ENCODE assay signal across 27 mouse cellular contexts in genomic region chr4:134532928-134533327, GRCm38 (mm10). TPM values are rescaled to one million over a fixed set of nuclear protein-coding genes. Genes with fewer than 3 reads are reported as not detected.
DNase-seq lines count a peak whose midpoint lies in the region; ATAC-seq and TF ChIP-seq lines count a peak whose summit lies in the region.
"Had no signal": no experiment of that assay in that cellular context is flagged by ENCODE, and none has a peak within 500 bp of the region (broad histone marks: within the 10 kb centered on the region; RNA-seq: fewer than 3 reads in every experiment).

No protein-coding gene starts in this region.

- no peak for TF ChIP-seq POLR2A in testis, adult 2 months (IDR thresholded peaks at IDR 0.05; ENCODE audit: control insufficient read depth, low read depth, low read length)

- H3K4me2 ChIP-seq in liver, embryonic 12.5 days = peak overlapping the region; percentile 96; the same call in 1 of the 2 replicates
- no peak overlapping the region for H3K4me2 ChIP-seq in liver, postnatal 0 days (ENCODE audit: low read depth, low read length)

- H3K36me3 ChIP-seq in liver, embryonic 12.5 days = peaks cover 42% of the 10 kb centered on the region
- H3K36me3 ChIP-seq in liver, postnatal 0 days (replicated peaks; ENCODE audit: insufficient read depth, low read length) = peaks cover 38% of the 10 kb centered on the region
- peaks cover 10% of the 10 kb centered on the region for H3K36me3 ChIP-seq in testis, adult 2 months (ENCODE audit: control insufficient read depth, insufficient read depth, low read length)

- no peak for TF ChIP-seq CTCF in liver, postnatal 0 days (IDR thresholded peaks at IDR 0.05; ENCODE audit: low read depth)
- no peak for TF ChIP-seq CTCF in testis, adult 2 months (IDR thresholded peaks at IDR 0.05; ENCODE audit: control insufficient read depth, insufficient read depth, insufficient replicate concordance, low read depth, low read length)

- H3K27ac ChIP-seq in liver, embryonic 12.5 days = peak overlapping the region; percentile 47; the same call in 1 of the 2 replicates
- H3K27ac ChIP-seq in liver, postnatal 0 days (ENCODE audit: low read depth) = no peak overlapping the region
- H3K27ac ChIP-seq in testis, adult 2 months (ENCODE audit: control insufficient read depth, insufficient read depth, low read depth, low read length) = peak overlapping the region; percentile 45; the same call in 1 of the 2 replicates
- H3K27ac ChIP-seq: embryonic facial prominence, embryonic 12.5 days; forebrain, embryonic 10.5 days; heart, adult 2 months; hindbrain, embryonic 13.5 days; limb, embryonic 13.5 days; midbrain, embryonic 13.5 days; stomach, embryonic 15.5 days had no signal

- ATAC-seq in liver, embryonic 12.5 days = no peak
- ATAC-seq in liver, postnatal 0 days = no peak
- ATAC-seq: forebrain, postnatal 0 days; intestine, embryonic 16.5 days; midbrain, embryonic 13.5 days had no signal

- H3K4me1 ChIP-seq in liver, embryonic 12.5 days = peaks cover 35% of the 10 kb centered on the region
- H3K4me1 ChIP-seq in liver, postnatal 0 days (ENCODE audit: insufficient read depth) = peaks cover 28% of the 10 kb centered on the region
- H3K4me1 ChIP-seq in testis, adult 2 months (ENCODE audit: control insufficient read depth, insufficient read depth, low read length) = peaks cover 11% of the 10 kb centered on the region

- no peak for TF ChIP-seq EP300 in liver, postnatal 0 days (IDR thresholded peaks at IDR 0.05; ENCODE audit: low read depth)

- DNase-seq in liver, postnatal 0 days = no peak
- DNase-seq in testis, postnatal 10 days (ENCODE audit: low spot score) = no peak
- DNase-seq in lung, postnatal 10 days = peak; percentile 58
- DNase-seq in spleen, adult 12 weeks (ENCODE audit: low spot score) = no peak
- no peak for DNase-seq in cerebellum, postnatal 25 days
- DNase-seq: adrenal gland, adult 2 months; adrenal gland, postnatal 36 days; B cell, adult 2 months; cerebellum, adult 18-20 months; cerebellum, postnatal 10 days; forebrain, postnatal 0 days; heart, adult 2 months; heart, postnatal 4 days; kidney, adult 8-10 months; kidney, postnatal 10 days; thymus, adult 2 months; thymus, postnatal 4 days had no signal

- H3K4me3 ChIP-seq in liver, embryonic 12.5 days = no peak overlapping the region
- no peak overlapping the region for H3K4me3 ChIP-seq in liver, postnatal 0 days (ENCODE audit: low read depth, low read length)
- peak overlapping the region; percentile 47 for H3K4me3 ChIP-seq in testis, adult 2 months (ENCODE audit: control insufficient read depth, low read depth, low read length)
- H3K4me3 ChIP-seq: embryonic facial prominence, embryonic 12.5 days; heart, adult 2 months had no signal

- 47% methylated on average over 4 of the region's 4 CpGs for WGBS in liver, embryonic 12.5 days (ENCODE audit: insufficient replicate concordance)
- WGBS in liver, postnatal 0 days (ENCODE audit: insufficient replicate concordance) = 67% methylated on average over 4 of the region's 4 CpGs

- H3K9ac ChIP-seq in liver, embryonic 12.5 days = peak overlapping the region; percentile 42; the same call in 1 of the 2 replicates
- H3K9ac ChIP-seq in liver, postnatal 0 days (replicated peaks) = no peak overlapping the region
- H3K9ac ChIP-seq: embryonic facial prominence, embryonic 12.5 days; forebrain, postnatal 0 days; stomach, embryonic 15.5 days had no signal

- H3K27me3 ChIP-seq in liver, embryonic 12.5 days (replicated peaks) = no peaks in the 10 kb centered on the region
- H3K27me3 ChIP-seq in liver, postnatal 0 days (ENCODE audit: insufficient read depth, low read length) = no peaks in the 10 kb centered on the region
- no peaks in the 10 kb centered on the region for H3K27me3 ChIP-seq in testis, adult 2 months (ENCODE audit: control insufficient read depth, insufficient read depth, low read length)
- H3K27me3 ChIP-seq: embryonic facial prominence, embryonic 12.5 days; heart, embryonic 12.5 days; hindbrain, embryonic 13.5 days; limb, embryonic 13.5 days; midbrain, embryonic 13.5 days; stomach, embryonic 15.5 days had no signal

- no peaks in the 10 kb centered on the region for H3K9me3 ChIP-seq in liver, embryonic 12.5 days (replicated peaks)
- H3K9me3 ChIP-seq in liver, postnatal 0 days (ENCODE audit: low read length) = no peaks in the 10 kb centered on the region
- H3K9me3 ChIP-seq: embryonic facial prominence, embryonic 12.5 days; forebrain, embryonic 10.5 days; heart, embryonic 12.5 days; hindbrain, embryonic 13.5 days; limb, embryonic 13.5 days; midbrain, embryonic 13.5 days; stomach, embryonic 15.5 days had no signal

RNA-seq across cellular contexts. Expression of gene Mtfr1l, which starts 2.3 kb away (rescaled TPM):
- polyA plus RNA-seq in liver, embryonic 12.5 days (2016; fragmentation: Nextera tagmentation; extraction: Ambion mirVana) = 69.3 and 72.1 TPM in 2 replicates
- 56.9 and 60.3 TPM in 2 replicates for polyA plus RNA-seq in liver, postnatal 0 days (2015; fragmentation: Nextera tagmentation; extraction: Ambion mirVana)
- polyA plus RNA-seq in testis, adult 2 months (2012; rRNA removed) = 286 and 306 TPM in 2 replicates

RNA-seq across cellular contexts. Expression of gene Selenon, which starts 19.0 kb away (rescaled TPM):
- polyA plus RNA-seq in liver, embryonic 12.5 days (2016; fragmentation: Nextera tagmentation; extraction: Ambion mirVana) = 12.5 and 14.1 TPM in 2 replicates
- polyA plus RNA-seq in liver, postnatal 0 days (2015; fragmentation: Nextera tagmentation; extraction: Ambion mirVana) = 2.8 TPM in 2 replicates
- 1.4 and 1.6 TPM in 2 replicates for polyA plus RNA-seq in testis, adult 2 months (2012; rRNA removed)

RNA-seq across cellular contexts. Expression of gene Aunip, which starts 22.1 kb away (rescaled TPM):
- polyA plus RNA-seq in liver, embryonic 12.5 days (2016; fragmentation: Nextera tagmentation; extraction: Ambion mirVana) = 26.9 and 27.6 TPM in 2 replicates
- 6.9 and 7.1 TPM in 2 replicates for polyA plus RNA-seq in liver, postnatal 0 days (2015; fragmentation: Nextera tagmentation; extraction: Ambion mirVana)
- polyA plus RNA-seq in testis, adult 2 months (2012; rRNA removed) = 3.7 and 3.8 TPM in 2 replicates
- polyA plus RNA-seq: heart, adult 2 months had no signal

RNA-seq across cellular contexts. Expression of gene Paqr7, which starts 36.4 kb away (rescaled TPM):
- polyA plus RNA-seq in liver, embryonic 12.5 days (2016; fragmentation: Nextera tagmentation; extraction: Ambion mirVana) = 6.5 and 7.2 TPM in 2 replicates
- 12.4 and 17.8 TPM in 2 replicates for polyA plus RNA-seq in liver, postnatal 0 days (2015; fragmentation: Nextera tagmentation; extraction: Ambion mirVana)
- polyA plus RNA-seq in testis, adult 2 months (2012; rRNA removed) = 65.0 and 67.1 TPM in 2 replicates
